8 mouse cellular contexts compared by ENCODE assay signal in genomic region chr17:67697461-67697891, GRCm38 (mm10). TPM values are rescaled to one million over a fixed set of nuclear protein-coding genes. Genes with fewer than 3 reads are reported as not detected.
DNase-seq lines count a peak whose midpoint lies in the region; ATAC-seq and TF ChIP-seq lines count a peak whose summit lies in the region.

No protein-coding gene starts in this region.

- H3K27me3 ChIP-seq in heart, embryonic 13.5 days (replicated peaks): peaks cover 35% of the 10 kb centered on the region
- peaks cover 26% of the 10 kb centered on the region for H3K27me3 ChIP-seq in limb, embryonic 13.5 days
- H3K27me3 ChIP-seq in neural tube, embryonic 14.5 days (ENCODE audit: control insufficient read depth, insufficient read depth, low read length): no peaks in the 10 kb centered on the region; the same call in 1 of the 2 replicates

- DNase-seq in gastrocnemius, adult 2 months: no peak
- no peak for DNase-seq in gastrocnemius, adult 18-20 months (ENCODE audit: low spot score)
- DNase-seq in R1 (ENCODE audit: low read depth, low spot score): peak; percentile 60
- DNase-seq in urinary bladder, postnatal 14 days (ENCODE audit: low spot score): no peak
- no peak for DNase-seq in gastrocnemius, postnatal 36 days

- H3K9ac ChIP-seq in heart, embryonic 13.5 days: peak overlapping the region; percentile 78
- peak overlapping the region; percentile 78 for H3K9ac ChIP-seq in limb, embryonic 13.5 days
- peak overlapping the region; percentile 89 for H3K9ac ChIP-seq in neural tube, embryonic 14.5 days (replicated peaks; ENCODE audit: low read depth, low read length)

- H3K4me1 ChIP-seq in heart, embryonic 13.5 days: peaks cover 13% of the 10 kb centered on the region
- peaks cover 31% of the 10 kb centered on the region for H3K4me1 ChIP-seq in limb, embryonic 13.5 days
- peaks cover 18% of the 10 kb centered on the region; the same call in 1 of the 2 replicates for H3K4me1 ChIP-seq in neural tube, embryonic 14.5 days (ENCODE audit: control insufficient read depth, insufficient read depth, low read length)

- WGBS in heart, embryonic 13.5 days: under 1% methylated on average over 23 of the region's 32 CpGs
- WGBS in limb, embryonic 13.5 days: 0% methylated on average over 25 of the region's 32 CpGs
- WGBS in neural tube, embryonic 14.5 days: under 1% methylated on average over 32 of the region's 32 CpGs

- intact Hi-C loops in gastrocnemius, adult 2 months (cut with DNase I): no loop called here
- intact Hi-C loops in gastrocnemius, postnatal 36 days (cut with DNase I): no loop called here

- no peaks in the 10 kb centered on the region for H3K9me3 ChIP-seq in heart, embryonic 13.5 days
- H3K9me3 ChIP-seq in limb, embryonic 13.5 days: no peaks in the 10 kb centered on the region
- no peaks in the 10 kb centered on the region for H3K9me3 ChIP-seq in neural tube, embryonic 14.5 days (ENCODE audit: control insufficient read depth, low read length)

- no peak overlapping the region for H3K27ac ChIP-seq in gastrocnemius, adult 2 months
- H3K27ac ChIP-seq in heart, embryonic 13.5 days (replicated peaks): no peak overlapping the region
- no peak overlapping the region for H3K27ac ChIP-seq in limb, embryonic 13.5 days
- H3K27ac ChIP-seq in neural tube, embryonic 14.5 days (ENCODE audit: low read depth, low read length): peak overlapping the region; percentile 72; the same call in 1 of the 2 replicates

- H3K36me3 ChIP-seq in heart, embryonic 13.5 days: no peaks in the 10 kb centered on the region
- no peaks in the 10 kb centered on the region for H3K36me3 ChIP-seq in limb, embryonic 13.5 days
- no peaks in the 10 kb centered on the region for H3K36me3 ChIP-seq in neural tube, embryonic 14.5 days (ENCODE audit: control insufficient read depth, insufficient read depth, low read length)

- H3K4me3 ChIP-seq in gastrocnemius, adult 2 months: peak overlapping the region; percentile 79
- H3K4me3 ChIP-seq in heart, embryonic 13.5 days: peak overlapping the region; percentile 81
- peak overlapping the region; percentile 77 for H3K4me3 ChIP-seq in limb, embryonic 13.5 days
- peak overlapping the region; percentile 86 for H3K4me3 ChIP-seq in neural tube, embryonic 14.5 days (ENCODE audit: low read depth, low read length)

- ATAC-seq in heart, embryonic 13.5 days (ENCODE audit: extremely low read depth, insufficient number of reproducible peaks, low FRiP score, low TSS enrichment): peak; percentile 49
- ATAC-seq in limb, embryonic 13.5 days (ENCODE audit: low FRiP score, low read depth): peak; percentile 35
- ATAC-seq in neural tube, embryonic 14.5 days (ENCODE audit: low read depth): peak; percentile 70

- H3K4me2 ChIP-seq in heart, embryonic 13.5 days: peak overlapping the region; percentile 94
- H3K4me2 ChIP-seq in limb, embryonic 13.5 days (replicated peaks): peak overlapping the region; percentile 98
- peak overlapping the region; percentile 97 for H3K4me2 ChIP-seq in neural tube, embryonic 14.5 days (ENCODE audit: low read depth, low read length)

- TF ChIP-seq CTCF in gastrocnemius, adult 2 months (IDR thresholded peaks at IDR 0.05): no peak

RNA-seq across cellular contexts. Expression of gene Lama1, which starts 0.4 kb away (rescaled TPM):
- total RNA-seq in gastrocnemius, adult 2 months (2021): under 1 TPM; 0.17 to 0.20 TPM
- total RNA-seq in gastrocnemius, adult 18-20 months (2021): under 1 TPM; 0.02 to 0.05 TPM
- polyA plus RNA-seq in heart, embryonic 13.5 days (2015; fragmentation: Nextera tagmentation; extraction: Ambion mirVana): 0.65 and 1.0 TPM in 2 replicates
- polyA plus RNA-seq in limb, embryonic 13.5 days (2015; fragmentation: Nextera tagmentation; extraction: Ambion mirVana): 2.8 and 3.3 TPM in 2 replicates
- 16.4 and 22.0 TPM in 2 replicates for polyA plus RNA-seq in neural tube, embryonic 14.5 days (2014; fragmentation: Nextera tagmentation; extraction: Ambion mirVana)
- under 1 TPM; 0.05 to 0.08 TPM for total RNA-seq in gastrocnemius, postnatal 36 days (2021)
